Mouse (Mus musculus) forebrain, embryonic 16.5 days (tissue): Measurements from ENCODE around the gene Kdm5c. TPM values are rescaled to one million over a fixed set of nuclear protein-coding genes. Genes with fewer than 3 reads are reported as not detected.
"Not testable (repeated sequence)": the region's sequence is repeated elsewhere in the genome, so short reads cannot be mapped to it uniquely, and the experiment has no call there.

ENCODE experiments used
- ATAC-seq: fragments of 200-750 bp; cut with Nextera tagmentation; 2 replicates; pipeline ENCODE4 v1.8.0; 2017; ENCODE audit warnings: mild to moderate bottlenecking, moderate library complexity
- H3K27ac ChIP-seq: fragments of 300-500 bp; sonication (generic); 2 replicates; pipeline ENCODE4 v1.5.1; 2014; ENCODE audit warnings: low read length, control low read depth
- H3K27me3 ChIP-seq: fragments of 300-500 bp; sonication (generic); replicated peaks from 2 replicates; pipeline ENCODE4 v1.6.1; 2014; ENCODE audit warnings: low read length; ENCODE audit not compliant: control insufficient read depth, insufficient read depth
- H3K36me3 ChIP-seq: fragments of 300-500 bp; sonication (generic); 2 replicates; pipeline ENCODE4 v1.6.1; 2014; ENCODE audit not compliant: control insufficient read depth, insufficient read depth
- H3K4me1 ChIP-seq: fragments of 300-500 bp; sonication (generic); replicated peaks from 2 replicates; pipeline ENCODE4 v1.6.1; 2014; ENCODE audit warnings: low read length; ENCODE audit not compliant: control insufficient read depth, insufficient read depth
- H3K4me2 ChIP-seq: fragments of 300-500 bp; sonication (generic); 2 replicates; pipeline ENCODE4 v1.6.1; 2014; ENCODE audit warnings: mild to moderate bottlenecking, low read length, control low read depth
- H3K4me3 ChIP-seq: fragments of 300-500 bp; sonication (generic); replicated peaks from 2 replicates; pipeline ENCODE4 v1.5.1; 2014; ENCODE audit warnings: mild to moderate bottlenecking, low read length, control low read depth
- H3K9ac ChIP-seq: fragments of 300-500 bp; sonication (generic); replicated peaks from 2 replicates; pipeline ENCODE4 v1.6.1; 2014; ENCODE audit warnings: low read depth, low read length, control low read depth
- H3K9me3 ChIP-seq: fragments of 300-500 bp; sonication (generic); 2 replicates; pipeline ENCODE4 v1.6.1; 2016; ENCODE audit warnings: low read length; ENCODE audit not compliant: control insufficient read depth
- WGBS: fragments of 180-500 bp; shearing (Covaris S2); extraction: QIAGEN DNeasy Blood & Tissue Kit; methylation state at CpG from one replicate; pipeline ENCODE4 v1.1.7; 2014; 5-methylcytosine and 5-hydroxymethylcytosine counted together
- polyA plus RNA-seq: library from polyadenylated mRNA; unstranded; fragments of >200 nt; fragmentation: Nextera tagmentation; extraction: Ambion mirVana; gene quantifications from 2 replicates; pipeline ENCODE4 v1.2.1, GENCODE M21; 2015

Gene Kdm5c
- polyA plus RNA-seq, 1 experiment from 2014 or later, result 38.3 TPM

DNA sequence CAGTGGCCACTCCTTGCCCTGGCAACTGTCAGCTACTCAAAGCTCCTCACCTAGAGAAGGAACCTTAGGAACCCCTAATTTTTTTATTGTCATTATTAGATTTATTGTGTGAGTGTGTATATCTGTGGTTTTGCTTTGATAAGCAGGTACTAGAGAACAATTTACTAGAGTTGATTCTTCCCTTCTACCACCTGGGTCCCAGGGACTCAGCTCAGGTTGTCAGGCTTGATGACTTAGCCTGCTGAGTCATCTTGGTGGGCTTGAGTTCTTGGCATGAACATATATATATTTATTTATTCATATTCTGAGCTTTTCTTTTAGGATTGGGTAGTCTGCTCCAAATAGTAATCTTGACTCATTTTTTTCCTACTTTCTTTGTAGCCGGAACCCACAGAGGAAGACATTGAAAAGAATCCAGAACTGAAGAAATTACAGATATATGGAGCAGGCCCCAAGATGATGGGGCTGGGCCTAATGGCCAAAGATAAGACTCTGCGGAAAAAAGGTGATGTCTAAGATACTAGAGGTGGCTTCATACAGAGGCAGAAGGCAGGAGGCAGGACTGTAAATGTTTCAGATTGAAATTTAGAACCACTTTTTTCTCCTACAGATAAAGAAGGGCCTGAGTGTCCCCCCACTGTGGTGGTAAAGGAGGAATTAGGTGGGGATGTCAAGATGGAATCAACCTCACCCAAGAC is 11.8 kb downstream of the Kdm5c start:
- H3K9me3 ChIP-seq, result no peaks in the 10 kb centered on the region
- H3K27me3 ChIP-seq, result no peaks in the 10 kb centered on the region
- no peak overlapping the region for H3K27ac ChIP-seq
- no peak for ATAC-seq
- 94% methylated on average over 2 of the region's 2 CpGs for WGBS
- H3K4me3 ChIP-seq, result no peak overlapping the region
- H3K4me1 ChIP-seq, result no peaks in the 10 kb centered on the region
- H3K36me3 ChIP-seq, result peaks cover 48% of the 10 kb centered on the region
- H3K9ac ChIP-seq, result no peak overlapping the region
- no peak overlapping the region for H3K4me2 ChIP-seq

DNA sequence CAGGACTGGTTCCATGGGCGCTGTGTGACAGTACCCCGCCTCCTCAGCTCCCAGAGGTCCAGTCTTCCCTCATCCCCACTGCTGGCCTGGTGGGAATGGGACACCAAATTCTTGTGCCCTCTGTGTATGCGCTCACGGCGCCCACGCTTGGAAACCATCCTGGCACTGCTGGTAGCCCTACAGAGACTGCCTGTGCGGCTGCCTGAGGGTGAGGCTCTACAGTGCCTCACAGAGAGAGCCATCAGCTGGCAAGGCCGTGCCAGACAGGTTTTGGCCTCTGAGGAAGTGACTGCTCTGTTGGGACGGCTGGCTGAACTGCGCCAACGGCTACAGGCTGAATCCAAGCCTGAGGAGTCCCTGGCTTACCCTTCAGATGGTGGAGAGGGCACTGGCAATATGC is 38.4 kb downstream of the Kdm5c start:
- Histone ChIP-seq H3K36me3 (peaks cover 49% of the 10 kb centered on the region), H3K27me3 (no peaks in the 10 kb centered on the region), H3K27ac (no peak overlapping the region), H3K4me1 (no peaks in the 10 kb centered on the region), H3K9ac (no peak overlapping the region), H3K4me3 (no peak overlapping the region), H3K4me2 (no peak overlapping the region), H3K9me3 (no peaks in the 10 kb centered on the region)
- ATAC-seq, result no peak
- WGBS, result 95% methylated on average over 11 of the region's 11 CpGs

DNA sequence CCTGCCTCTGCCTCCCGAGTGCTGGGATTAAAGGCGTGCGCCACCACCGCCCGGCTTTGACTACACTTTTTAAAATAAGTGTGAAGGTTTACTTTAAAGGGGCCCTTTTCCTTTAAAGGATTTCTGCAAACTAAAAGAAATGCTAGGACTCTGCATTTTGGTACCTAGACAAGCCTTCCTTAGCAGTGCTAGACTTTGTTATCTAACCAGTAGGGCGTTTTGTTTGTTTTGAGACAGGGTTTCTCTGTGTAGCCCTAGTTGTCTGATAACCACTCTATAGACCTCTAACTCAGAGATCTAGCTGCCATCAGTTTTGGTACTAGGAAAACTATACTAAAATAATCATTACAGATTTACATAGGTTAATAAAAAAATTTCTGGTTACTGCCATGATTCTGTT is 46.6 kb downstream of the Kdm5c start:
- H3K9me3 ChIP-seq, result no peaks in the 10 kb centered on the region
- WGBS, result 94% methylated on average over 5 of the region's 6 CpGs
- H3K27me3 ChIP-seq, result no peaks in the 10 kb centered on the region
- no peak overlapping the region for H3K4me3 ChIP-seq
- peaks cover 8% of the 10 kb centered on the region for H3K36me3 ChIP-seq
- no peaks in the 10 kb centered on the region for H3K4me1 ChIP-seq
- no peak for ATAC-seq
- H3K27ac ChIP-seq, result no peak overlapping the region
- H3K9ac ChIP-seq, result no peak overlapping the region
- H3K4me2 ChIP-seq, result no peak overlapping the region

DNA sequence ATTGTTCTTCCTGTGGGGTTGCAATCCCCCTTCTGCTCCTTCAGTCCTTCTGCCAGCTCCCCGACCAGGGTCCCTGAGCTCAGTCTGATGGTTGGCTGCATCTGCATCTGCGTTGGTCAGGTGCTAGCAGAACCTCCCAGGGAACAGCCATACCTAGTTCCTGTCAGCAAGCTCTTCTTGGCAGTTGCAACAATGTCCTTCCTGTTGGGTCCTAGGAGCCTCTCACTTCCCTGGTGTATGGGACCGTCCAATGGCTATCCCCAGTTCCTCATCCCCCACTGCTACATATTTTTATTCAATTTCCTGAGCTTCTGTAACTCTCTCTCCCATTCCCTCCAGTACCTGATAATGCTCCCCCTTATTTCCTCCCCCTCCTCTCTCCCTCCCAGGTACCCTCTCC is 51.9 kb downstream of the Kdm5c start:
- ATAC-seq, result no peak
- no peaks in the 10 kb centered on the region for H3K27me3 ChIP-seq
- 81% methylated on average over 3 of the region's 3 CpGs for WGBS
- no peak overlapping the region for H3K4me3 ChIP-seq
- H3K36me3 ChIP-seq, result no peaks in the 10 kb centered on the region
- no peak overlapping the region for H3K9ac ChIP-seq
- no peaks in the 10 kb centered on the region for H3K9me3 ChIP-seq
- H3K4me2 ChIP-seq, result no peak overlapping the region
- H3K27ac ChIP-seq, result no peak overlapping the region
- no peaks in the 10 kb centered on the region for H3K4me1 ChIP-seq

DNA sequence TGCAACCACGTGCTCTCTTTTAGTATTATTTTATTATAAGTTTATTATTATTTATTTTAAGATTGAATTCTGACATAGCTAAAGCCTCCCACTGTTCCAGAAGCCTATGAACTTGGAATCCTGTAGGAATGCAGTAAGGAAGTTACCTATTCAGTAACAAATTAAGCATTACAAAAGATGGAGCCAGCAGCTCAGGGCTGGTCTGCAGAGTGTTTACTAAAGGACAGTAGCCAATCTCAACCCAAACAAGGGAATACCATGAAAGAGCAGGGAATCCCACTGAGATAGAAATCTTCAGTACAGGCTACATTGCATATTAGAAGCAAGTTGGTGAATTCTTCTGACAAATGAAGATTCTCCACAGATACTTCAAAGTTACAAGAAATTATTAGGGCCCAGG is 54.2 kb downstream of the Kdm5c start:
- not testable (repeated sequence) for H3K4me3 ChIP-seq, H3K4me1 ChIP-seq, H3K9ac ChIP-seq, H3K4me2 ChIP-seq, H3K9me3 ChIP-seq, H3K36me3 ChIP-seq, H3K27ac ChIP-seq, ATAC-seq, H3K27me3 ChIP-seq
- 63% methylated on average over 1 of the region's 1 CpGs for WGBS

DNA sequence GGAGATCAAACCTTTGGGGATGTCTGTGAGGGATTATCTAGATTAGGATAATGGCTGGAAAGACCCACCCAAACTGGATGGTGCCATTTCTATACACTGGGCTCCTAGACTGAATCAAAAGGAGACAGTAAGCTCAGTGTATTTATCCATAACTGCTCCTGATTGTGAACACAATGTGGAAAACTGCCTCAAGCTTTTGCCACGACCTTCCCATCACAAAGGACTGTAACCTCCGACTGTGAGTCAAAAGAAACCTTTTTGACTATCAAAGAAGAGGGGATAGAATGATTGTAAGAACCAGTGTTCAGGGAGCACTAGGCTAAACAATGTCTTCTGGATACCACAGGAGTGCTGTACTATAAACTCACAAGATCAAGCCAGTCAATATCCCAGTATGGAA is 73.4 kb downstream of the Kdm5c start:
- H3K4me3 ChIP-seq, result no peak overlapping the region
- H3K27me3 ChIP-seq, result peaks cover 2% of the 10 kb centered on the region; the same call in 1 of the 2 replicates
- 64% methylated on average over 2 of the region's 2 CpGs for whole genome bisulfite sequencing
- H3K9ac ChIP-seq, result no peak overlapping the region
- no peaks in the 10 kb centered on the region for H3K4me1 ChIP-seq
- no peaks in the 10 kb centered on the region for H3K9me3 ChIP-seq
- no peaks in the 10 kb centered on the region for H3K36me3 ChIP-seq
- no peak for ATAC-seq
- H3K4me2 ChIP-seq, result no peak overlapping the region
- no peak overlapping the region for H3K27ac ChIP-seq

DNA sequence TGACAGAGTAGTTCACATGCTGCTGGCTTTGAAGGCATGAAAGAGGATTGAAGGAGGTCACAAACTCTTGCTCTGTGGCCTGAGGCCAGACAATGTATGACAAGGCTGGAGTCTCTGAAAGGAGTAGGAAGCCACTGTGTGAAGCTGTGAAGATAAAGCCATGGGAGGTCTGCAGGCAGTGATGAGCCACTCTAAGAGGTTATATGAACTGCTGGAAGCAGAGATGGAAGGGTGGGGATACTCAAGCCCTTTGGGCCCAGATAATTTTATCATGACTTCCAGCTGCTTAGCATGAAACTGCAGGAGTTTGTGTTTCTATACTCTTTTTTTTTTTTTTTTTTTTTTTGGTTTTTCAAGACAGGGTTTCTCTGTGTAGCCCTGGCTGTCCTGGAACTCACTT is 74.6 kb downstream of the Kdm5c start:
- Histone ChIP-seq H3K9me3 (no peaks in the 10 kb centered on the region), H3K27me3 (no peaks in the 10 kb centered on the region; the same call in 1 of the 2 replicates), H3K4me1 (no peaks in the 10 kb centered on the region), H3K27ac (no peak overlapping the region), H3K36me3 (no peaks in the 10 kb centered on the region), H3K4me2 (no peak overlapping the region), H3K4me3 (no peak overlapping the region), H3K9ac (no peak overlapping the region)
- no peak for ATAC-seq

DNA sequence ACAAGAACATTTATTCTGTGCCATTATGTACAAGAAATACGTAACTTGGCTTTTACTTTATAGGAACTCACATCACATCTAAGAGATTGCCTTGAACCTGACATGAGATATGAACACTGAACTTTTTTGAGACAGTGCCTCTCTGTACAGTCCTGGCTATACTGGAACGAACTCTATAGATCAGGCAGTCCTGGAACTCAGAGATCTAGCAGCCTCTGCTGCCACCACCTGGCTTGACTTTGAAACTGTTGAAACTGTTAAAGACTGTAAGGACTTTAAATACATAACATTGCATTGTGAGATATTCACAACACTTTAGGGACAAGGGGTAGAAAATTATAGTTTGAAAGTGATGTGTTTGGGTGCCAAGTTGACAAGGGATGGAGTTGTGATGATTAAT is 75.1 kb downstream of the Kdm5c start:
- WGBS, result 58% methylated on average over 2 of the region's 2 CpGs
- H3K4me3 ChIP-seq, result no peak overlapping the region

DNA sequence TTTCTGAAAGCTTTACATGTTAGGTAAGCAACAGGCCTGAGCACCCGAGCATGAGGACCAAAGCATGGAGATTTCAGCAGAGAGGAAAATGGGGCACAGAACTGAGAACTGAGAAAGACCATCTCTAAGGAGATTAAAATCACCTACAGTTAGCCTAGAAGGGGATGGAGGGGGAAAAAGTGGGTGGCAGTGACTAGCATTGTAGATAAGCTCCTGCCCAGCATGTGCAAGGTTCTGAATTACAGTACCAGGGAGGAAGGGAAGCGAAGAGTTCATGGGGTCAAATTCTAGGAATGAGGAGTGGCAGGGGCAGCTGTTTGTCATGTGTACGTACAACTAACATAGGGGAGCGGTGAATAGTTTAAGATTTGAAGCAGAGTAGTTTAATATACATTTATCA is 87.7 kb downstream of the Kdm5c start:
- WGBS, result 91% methylated on average over 4 of the region's 4 CpGs
- ATAC-seq, result no peak
- no peak overlapping the region for H3K27ac ChIP-seq

More for the DNA sequence above, 75.1 kb downstream of the Kdm5c start:
- H3K9me3 ChIP-seq, result no peaks in the 10 kb centered on the region
- no peaks in the 10 kb centered on the region; the same call in 1 of the 2 replicates for H3K27me3 ChIP-seq
- no peak overlapping the region for H3K9ac ChIP-seq
- H3K4me1 ChIP-seq, result no peaks in the 10 kb centered on the region
- no peaks in the 10 kb centered on the region for H3K36me3 ChIP-seq
- ATAC-seq, result no peak
- no peak overlapping the region for H3K27ac ChIP-seq
- no peak overlapping the region for H3K4me2 ChIP-seq

DNA sequence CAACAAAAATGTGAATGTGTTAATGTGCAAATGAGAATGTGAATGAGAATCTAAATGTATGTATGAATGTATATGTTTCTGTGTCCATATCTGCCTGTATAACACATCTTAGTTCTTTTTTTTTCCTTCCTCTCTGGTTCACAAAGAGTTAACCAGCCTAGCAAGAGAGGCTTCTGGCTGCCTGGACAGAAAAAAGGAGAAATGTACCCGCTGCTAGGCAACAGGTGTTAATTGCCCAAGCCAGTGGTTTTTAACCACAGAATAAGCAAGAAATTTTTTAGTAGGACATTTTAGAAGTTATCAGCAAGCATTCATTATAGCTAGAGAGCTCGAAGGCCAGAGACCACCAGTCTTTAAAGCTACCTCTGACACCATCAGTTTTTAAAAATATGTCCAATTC is 90.0 kb downstream of the Kdm5c start:
- Histone ChIP-seq H3K27me3 (peaks cover 12% of the 10 kb centered on the region; the same call in 1 of the 2 replicates), H3K4me2 (no peak overlapping the region), H3K4me1 (peaks cover 2% of the 10 kb centered on the region; the same call in 1 of the 2 replicates), H3K36me3 (no peaks in the 10 kb centered on the region), H3K9ac (no peak overlapping the region), H3K27ac (no peak overlapping the region), H3K9me3 (no peaks in the 10 kb centered on the region), H3K4me3 (no peak overlapping the region)
- no peak for ATAC-seq
- WGBS, result 19% methylated on average over 2 of the region's 2 CpGs

More for the DNA sequence above, 87.7 kb downstream of the Kdm5c start:
- H3K4me1 ChIP-seq, result no peaks in the 10 kb centered on the region
- no peaks in the 10 kb centered on the region for H3K36me3 ChIP-seq
- H3K4me3 ChIP-seq, result no peak overlapping the region
- H3K4me2 ChIP-seq, result no peak overlapping the region
- no peak overlapping the region for H3K9ac ChIP-seq
- no peaks in the 10 kb centered on the region for H3K9me3 ChIP-seq
- 0 out of 2 replicates have a peak, but pooled peaks cover 7% of the 10 kb centered on the region for H3K27me3 ChIP-seq
